Mouse (Mus musculus): ENCODE results near the gene Zkscan8. TPM values are rescaled to one million over a fixed set of nuclear protein-coding genes. Genes with fewer than 3 reads are reported as not detected.
"Not testable (repeated sequence)": the region's sequence is repeated elsewhere in the genome, so short reads cannot be mapped to it uniquely, and the experiment has no call there.

Zkscan8 gene
- polyA plus RNA-seq (2017; shearing (Covaris generic)): 1 to 10 TPM; 5.2 to 6.1 TPM

- ATAC-seq: peak; percentile 99
These were observed at the start of gene Zkscan8 for GRCm38 (mm10) chr13:21530781-21531201. Gene Zkscan8, minus strand, starts transcription at chr13:21531120.

GRCm38 (mm10) chr13:21559793-21560192, 28.9 kb upstream of the Zkscan8 start, which contains the start of gene Olfr1535:
Gene Olfr1535, minus strand, starts transcription at chr13:21559893.
- no peak for ATAC-seq

DNA sequence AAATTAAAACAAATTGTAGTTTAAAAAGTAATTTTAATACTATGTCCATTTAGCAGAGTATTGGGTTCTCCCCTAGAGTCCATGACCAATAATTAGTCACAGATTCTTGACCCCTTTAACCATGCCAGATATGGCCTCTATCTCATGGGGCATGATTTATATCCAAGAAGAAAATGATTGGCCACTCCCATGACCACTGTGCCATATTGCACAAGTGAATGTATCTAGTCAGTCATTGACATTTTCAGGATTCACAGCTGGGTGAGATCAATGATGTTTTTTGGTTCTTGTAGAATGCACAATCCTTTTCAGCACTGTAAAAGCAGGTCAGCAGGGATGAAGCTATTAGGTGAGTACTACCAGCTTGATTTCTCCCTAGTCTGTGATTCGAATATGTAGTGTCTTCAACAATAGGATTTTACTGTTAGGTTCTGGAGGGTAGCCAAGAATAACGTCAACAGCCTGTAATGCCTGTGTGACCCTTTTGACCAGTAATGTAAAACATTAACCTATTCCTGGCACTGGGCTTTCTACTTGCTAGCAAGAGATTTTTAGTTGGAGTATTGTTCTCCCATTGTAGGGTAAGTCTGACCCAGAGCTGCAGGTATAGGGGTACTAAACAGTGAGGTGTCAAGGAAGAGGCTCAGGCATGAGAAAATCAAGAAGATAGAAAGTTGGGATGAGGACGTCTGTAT, 19.6 kb upstream of the Zkscan8 start:
- no peak for ATAC-seq

DNA sequence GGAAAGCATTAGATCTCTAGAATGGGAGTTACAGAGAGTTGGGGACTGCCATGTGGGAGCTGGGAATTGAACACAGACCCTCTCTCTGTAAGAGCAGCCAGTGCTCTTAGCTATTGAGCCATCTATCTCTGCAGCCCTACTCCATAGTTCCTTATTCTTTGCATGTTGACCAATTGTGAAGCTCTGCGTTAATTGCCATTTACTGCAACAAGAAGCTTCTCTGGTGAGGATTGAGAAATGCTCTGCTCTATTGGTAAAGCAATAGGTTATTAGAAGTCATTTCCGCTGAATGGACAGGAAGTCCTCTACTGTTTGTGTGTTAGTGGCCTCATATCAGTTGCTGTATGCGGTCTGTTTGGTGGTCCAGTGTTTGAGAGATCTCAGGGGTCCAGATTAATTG, 18.6 kb upstream of the Zkscan8 start:
- no peak for ATAC-seq

DNA sequence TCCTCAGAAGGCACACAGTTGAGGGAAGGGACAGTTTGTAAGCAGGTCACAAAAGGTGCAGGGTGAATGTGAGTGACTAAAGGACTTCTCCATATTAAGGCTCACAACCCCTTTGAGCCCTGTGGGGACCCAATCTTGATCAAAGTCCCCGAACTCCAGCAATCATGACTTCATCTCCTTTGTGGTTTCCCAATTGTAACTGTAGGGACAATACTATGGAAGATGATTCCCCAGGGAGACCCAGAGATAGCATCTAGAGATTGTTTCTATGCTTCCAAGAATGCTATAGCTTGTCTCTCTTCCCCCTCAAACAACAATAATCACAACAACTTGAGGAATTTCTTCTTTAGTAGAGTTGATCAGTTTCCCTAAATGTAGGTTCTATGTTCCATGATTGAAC, 11.8 kb upstream of the Zkscan8 start, which contains the start of gene Olfr1366:
Gene Olfr1366, minus strand, starts transcription at position 101 of the 400 bp plus-strand sequence.
- no peak for ATAC-seq

DNA sequence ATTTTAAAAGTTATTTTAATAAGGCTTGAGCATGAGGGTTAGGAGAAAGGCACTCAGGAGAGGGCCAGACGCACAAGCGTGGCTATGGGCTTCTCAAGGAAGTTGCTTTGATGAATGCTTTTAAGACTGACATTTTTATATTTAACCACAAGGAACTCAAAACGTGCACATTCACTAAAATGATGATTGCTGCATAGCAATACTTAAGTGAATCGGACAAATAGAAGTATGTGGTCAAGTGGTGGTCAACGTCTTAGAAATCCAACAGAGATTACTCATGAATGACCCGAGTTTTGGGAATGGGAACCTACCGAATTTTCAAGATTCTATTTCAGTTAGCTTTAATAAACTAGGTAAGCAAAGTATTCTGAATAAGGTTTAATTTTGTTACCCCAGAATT, 784 bp downstream of the Zkscan8 start:
- no peak for ATAC-seq

DNA sequence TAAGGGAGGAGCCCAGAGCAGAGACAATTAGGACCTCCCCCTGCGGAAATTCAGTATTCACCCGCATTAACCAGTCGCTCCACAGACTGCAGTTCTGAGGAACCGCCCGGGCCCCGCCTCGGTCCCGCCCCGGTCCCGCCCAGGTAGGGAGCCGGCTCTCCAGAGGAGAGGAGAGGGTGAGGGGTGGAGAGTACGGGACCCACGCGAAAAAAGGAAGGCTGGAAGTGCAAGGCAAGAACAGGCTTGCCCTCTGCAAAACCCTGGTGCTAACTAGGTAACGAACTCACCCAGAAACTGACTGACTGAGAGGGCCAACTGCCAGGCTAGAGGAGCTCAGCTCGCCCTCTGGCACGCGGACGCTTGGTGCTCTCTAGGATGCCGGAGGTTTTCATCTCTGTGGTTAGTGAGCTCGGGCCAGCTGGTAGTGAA, 24.7 kb downstream of the Zkscan8 start:
- ATAC-seq: peak; percentile 97

DNA sequence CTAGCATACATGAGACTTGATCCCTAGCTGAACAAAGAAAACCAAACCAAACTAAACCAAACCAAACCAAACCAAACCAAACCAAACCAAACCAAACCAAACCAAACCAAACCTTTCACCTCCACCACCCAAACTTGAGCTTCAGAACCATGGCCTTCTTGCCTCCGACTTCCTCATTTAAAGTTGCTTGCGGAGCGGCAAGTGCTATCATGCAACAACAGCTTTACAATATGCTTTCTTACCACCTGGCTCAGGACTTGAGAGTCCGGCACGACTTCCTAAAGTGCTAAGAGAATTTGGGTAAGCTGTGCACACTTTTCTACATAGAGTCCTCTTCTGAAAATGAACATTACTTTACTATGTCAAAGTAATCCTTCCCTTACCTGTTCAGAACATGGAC, 28.6 kb downstream of the Zkscan8 start:
- no peak for ATAC-seq

- not testable (repeated sequence) for ATAC-seq
These were observed 29.7 kb downstream of the Zkscan8 start, which contains the start of gene Gm11273 for GRCm38 (mm10) chr13:21501182-21501581. Gene Gm11273, minus strand, starts transcription at chr13:21501418.

- no peak for ATAC-seq
These were observed 35.8 kb downstream of the Zkscan8 start, which contains the start of gene AK157302 for GRCm38 (mm10) chr13:21495080-21495479. Gene AK157302, plus strand, starts transcription at chr13:21495223.

GRCm38 (mm10) chr13:21492847-21493246, 38.1 kb downstream of the Zkscan8 start:
- ATAC-seq: no peak

DNA sequence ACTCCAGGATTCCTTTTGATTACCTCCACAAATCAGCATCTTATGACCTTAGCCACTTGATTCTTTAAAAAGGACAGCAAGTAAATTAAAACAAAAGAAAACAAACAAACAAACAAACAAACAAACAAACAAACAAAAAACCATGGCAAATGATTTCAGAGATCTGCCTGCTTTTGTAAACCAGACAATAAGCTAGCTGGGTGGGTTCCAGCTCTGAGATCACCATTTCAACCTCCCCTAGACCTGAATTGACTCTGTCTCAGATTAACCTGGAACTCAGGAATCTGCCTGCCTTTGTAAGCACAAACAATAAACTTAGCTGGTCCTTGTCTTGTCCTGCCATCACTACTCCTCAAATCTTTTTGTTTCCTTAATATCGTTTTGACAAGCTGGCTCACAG, 44.0 kb downstream of the Zkscan8 start:
- no peak for ATAC-seq

GRCm38 (mm10) chr13:21478759-21479670, 51.9 kb downstream of the Zkscan8 start, which contains the start of the genes Zkscan4 and Gm10065:
Gene Zkscan4, plus strand, starts transcription at chr13:21478907.
Gene Gm10065, minus strand, starts transcription at chr13:21479441.
- ATAC-seq: not testable (repeated sequence)

DNA sequence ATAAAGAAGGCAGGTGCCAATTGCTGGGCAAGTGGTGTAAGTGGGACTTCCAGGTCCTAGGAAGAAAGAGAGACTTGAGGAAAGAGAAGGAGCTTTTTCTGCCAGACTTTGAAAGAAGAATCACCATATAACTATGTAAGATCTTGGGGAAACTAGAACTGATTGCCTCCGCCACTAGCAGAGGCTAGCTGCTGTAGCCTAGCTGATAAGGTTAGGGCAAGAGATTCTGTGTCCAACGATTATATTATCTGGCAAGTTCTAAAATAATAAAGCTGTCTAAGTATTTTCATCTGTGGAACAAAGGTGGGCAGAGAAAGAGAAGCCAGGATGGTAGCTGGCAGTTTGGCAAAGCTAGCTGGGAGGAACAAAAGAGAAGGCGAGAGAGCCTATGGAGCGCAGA, 58.5 kb downstream of the Zkscan8 start:
- no peak for ATAC-seq

- ATAC-seq: no peak
These were observed 61.8 kb downstream of the Zkscan8 start for GRCm38 (mm10) chr13:21469097-21469496.

DNA sequence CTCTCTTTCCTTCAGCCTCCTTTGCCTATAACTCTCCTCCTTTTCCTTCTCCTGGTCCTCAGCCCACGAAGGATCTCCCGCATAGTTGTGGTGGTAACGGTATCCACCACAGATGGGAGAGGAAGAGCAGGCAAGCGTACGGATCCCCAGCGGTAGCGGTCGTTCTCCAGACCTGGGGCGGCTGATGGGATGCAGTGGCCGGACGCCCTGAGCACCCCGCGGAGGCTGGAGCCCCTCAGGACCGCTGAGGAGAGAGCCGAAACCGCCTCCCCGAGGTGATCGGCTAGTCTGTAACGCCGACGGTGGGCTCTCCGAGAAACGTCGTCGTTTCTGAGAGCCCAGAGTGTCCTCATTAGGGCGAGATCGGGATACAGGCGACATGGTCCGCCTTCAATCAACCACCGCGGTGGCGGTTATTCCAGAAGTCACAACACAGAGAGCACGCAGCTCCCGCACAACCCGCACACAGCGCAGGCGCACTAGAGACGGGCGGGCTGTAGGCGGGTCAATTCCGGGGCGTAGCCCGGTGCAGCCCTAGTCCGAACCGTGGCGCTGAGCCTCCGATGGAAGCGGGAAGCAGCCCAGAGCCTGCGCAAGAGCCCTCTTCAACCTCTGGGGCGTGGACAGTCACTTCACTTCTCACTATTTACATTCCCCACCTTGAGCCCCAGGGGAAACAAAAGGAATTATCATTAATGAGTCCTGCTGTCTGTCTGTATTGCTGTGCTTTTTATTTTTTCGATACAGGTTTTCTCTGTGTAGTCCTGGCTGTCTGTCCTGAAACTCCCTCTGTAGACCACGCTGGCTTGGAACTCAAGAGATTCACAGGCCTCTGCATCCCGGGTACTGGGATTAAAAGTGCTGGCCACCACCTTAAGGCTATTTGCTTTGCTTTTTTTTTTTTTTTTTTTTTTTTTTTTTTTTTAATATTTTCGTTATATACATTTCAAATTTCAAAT, 62.6 kb downstream of the Zkscan8 start, which contains the start of gene Nkapl:
Gene Nkapl, minus strand, starts transcription at position 449 of the 959 bp plus-strand sequence.
- ATAC-seq: peak; percentile 89

GRCm38 (mm10) chr13:21467336-21467735, 63.6 kb downstream of the Zkscan8 start:
- ATAC-seq: no peak
